Mouse (Mus musculus) retina, adult 2 months (tissue): ENCODE measurements around the gene Arl8b.
A peak's percentile ranks its signal among the peaks of the same experiment; 100 is the strongest.

Experiments used
- DNase-seq: peaks from one replicate; pipeline ENCODE4 v3.0.0-alpha.2; 2012; ENCODE audit warnings: low read depth, low spot score

The Arl8b gene

DNA sequence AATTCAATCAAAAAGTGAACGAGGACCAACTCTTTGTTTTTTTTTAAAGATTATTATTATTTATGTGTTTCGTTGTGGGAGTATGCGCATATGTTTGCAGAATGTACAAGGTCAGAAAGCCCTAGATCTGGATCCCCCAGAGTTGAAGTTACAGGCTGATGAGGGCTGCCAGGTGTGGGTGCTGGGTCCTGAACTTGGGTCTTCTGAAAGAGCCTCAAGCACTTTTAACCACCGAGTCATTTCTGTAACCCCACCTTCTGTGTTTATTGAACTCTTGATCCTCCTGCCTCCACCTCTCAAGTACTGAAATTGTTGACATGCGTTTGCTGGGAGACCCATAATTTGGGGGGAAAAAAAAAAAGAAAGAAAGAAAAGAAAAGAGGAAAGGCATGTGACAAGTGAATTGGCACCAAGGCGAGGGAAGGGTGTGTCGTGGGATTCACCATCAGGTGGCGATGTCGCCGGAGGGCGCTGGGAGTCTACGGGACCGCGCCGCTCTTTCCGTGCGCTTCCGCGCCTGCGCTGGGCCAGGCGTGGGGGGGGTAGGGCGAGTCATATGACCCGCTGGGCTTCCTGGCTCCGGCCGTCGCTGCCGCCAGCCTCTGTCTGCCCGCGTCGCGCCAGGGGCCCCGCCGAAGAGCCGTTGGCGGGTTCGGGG lies at the start of gene Arl8b:
Arl8b (plus strand) TSS at position 574 of the 658 bp plus-strand sequence.
- DNase-seq = peak; percentile 92

DNA sequence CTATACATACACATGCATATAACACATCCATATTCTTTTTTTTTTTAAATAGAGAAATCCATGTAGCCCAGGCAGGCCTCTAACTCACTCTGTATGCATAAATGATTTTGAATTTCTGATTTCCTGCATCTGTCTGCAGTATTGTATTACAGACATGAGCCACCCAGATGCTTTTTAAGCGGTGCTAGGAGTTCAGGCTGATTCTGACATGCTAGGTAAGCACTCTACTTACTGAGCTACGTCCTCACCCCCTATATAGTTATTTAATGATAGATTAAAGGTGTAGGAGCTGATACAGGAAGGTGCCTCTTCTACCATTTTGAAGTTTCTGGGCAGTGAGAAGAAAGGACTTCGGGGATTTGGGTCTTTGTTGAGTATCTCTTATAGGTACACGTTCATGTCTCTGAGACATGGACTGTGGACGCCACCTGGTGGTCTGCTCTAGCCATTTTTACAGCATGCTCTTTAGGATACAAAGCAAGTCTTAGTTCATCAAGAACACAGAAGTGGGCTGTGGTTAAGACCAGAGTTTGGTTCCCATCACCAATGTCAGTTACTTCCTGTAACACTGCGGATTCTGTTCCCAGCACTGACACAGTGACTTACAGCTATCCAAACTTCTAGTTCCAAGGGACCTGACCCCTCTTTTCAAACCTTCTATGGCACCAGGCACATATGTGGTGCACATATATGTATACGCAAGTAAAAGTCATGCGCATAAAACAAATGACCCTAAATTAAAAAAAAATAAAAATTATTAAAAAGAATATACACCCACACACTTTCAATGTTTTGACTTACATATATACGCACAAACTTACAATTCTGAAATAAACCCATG lies 46.8 kb upstream of the Arl8b start:
- DNase-seq = peak; percentile 23

DNA sequence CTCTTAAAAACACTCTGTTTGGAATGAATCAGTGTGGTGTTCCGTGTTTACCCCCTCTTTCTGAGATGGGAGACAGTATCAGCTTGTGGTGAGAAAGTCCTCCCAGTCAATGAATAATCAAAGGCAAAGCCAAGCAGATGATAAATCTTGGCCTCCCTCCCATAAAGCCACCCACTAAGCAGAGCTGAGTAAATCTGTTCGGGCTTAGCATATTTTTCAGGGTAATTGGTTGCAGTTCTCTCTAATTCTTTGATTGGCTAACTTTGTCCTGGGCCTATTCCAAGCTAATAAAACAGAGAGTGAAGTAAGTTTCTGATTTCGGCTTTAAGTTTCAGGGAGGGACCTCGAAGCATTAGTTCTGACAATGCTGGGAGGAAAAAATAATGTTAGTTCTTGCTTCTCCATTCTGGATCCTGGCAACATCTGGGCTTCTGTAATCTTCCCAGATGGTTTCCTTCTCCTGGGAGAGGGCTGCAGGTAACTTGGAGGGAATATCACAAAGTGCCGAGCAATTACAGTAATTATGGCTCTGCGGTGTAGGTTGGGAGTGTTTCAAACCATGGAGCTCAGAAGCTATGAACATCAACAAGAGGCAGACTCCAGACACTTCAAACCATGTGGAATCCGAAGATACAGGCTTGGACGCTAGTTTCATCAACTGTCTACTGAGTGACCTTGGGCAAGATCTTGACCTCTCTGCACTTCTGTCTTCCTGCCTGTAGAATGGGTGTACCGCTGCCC lies 44.3 kb upstream of the Arl8b start:
- no peak for DNase-seq

DNA sequence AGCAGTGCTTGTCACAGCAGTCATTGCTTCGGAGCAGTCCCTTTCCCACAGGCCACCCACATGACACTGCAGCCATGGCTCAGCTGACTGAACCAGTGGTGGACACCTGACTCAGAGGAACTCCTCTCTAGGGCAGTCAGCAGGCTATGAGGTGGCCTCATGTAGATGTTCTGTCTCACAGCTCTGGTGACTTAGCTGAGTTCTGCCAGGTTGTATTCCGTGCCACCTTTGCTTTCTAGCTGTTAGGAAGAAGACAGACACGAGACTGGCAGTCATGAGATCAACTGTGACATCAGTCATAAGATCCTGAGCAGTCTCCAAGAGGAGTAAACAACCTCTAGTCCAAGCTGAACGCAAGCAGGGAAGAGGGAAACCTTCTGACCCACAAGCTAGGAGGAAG lies 42.3 kb upstream of the Arl8b start:
- no peak for DNase-seq

DNA sequence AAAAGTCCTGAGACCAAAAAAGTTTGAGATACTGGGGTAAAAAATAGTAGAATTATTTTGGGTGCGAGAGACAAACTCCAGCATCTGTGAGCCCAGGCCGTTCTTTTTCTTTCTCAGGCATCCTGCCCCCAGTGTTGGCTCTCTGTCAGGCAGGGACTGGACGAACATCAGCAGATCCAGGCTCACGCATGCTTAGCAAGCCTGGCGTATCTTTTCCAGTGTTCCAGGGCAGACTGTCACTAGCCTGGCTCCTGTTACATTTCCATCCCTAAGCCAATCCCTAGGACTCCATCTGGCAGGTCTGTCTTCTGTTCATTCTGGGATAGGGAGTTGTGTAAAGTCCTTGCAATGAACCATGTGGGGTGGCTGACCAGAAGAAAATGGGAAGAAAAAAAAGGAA lies 39.2 kb upstream of the Arl8b start:
- no peak for DNase-seq

DNA sequence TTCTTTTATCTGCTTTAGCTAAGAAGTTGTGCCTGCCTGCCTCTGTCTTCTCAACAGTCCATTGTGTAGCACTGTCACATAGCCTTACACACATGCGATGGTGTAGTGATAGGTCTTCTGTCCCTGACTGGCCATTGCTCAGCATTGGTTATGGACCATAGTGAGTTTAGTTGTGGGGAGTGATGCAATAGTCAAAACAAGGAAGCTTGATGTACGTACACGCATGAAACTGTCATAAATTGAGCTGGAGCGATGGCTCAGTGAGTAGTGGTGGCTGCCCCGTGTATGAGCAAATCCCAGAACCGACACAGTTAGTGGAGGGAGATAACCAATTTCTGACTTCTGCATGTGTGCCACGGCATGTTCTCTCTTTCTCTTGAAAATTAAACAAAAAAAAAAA lies 31.6 kb upstream of the Arl8b start:
- DNase-seq = no peak

DNA sequence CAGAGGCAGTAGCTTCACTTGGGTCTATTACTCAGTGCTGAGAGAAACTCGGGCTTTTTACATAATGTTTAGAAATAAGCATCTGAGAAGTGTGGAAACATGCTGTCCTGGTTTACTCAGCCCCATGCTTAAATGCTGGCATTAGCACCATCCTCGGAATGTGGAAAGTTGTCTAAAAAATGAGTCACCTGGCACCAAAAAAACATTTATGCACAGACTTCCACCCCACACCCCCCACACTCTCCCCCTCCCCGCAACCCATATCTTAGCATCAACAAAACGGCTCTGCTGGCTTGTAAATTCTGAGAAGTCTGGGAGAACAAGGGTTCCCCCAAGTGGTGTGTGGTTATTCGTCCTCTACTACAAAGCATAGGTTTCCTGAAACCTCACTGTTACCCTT lies 30.5 kb upstream of the Arl8b start:
- DNase-seq = no peak

DNA sequence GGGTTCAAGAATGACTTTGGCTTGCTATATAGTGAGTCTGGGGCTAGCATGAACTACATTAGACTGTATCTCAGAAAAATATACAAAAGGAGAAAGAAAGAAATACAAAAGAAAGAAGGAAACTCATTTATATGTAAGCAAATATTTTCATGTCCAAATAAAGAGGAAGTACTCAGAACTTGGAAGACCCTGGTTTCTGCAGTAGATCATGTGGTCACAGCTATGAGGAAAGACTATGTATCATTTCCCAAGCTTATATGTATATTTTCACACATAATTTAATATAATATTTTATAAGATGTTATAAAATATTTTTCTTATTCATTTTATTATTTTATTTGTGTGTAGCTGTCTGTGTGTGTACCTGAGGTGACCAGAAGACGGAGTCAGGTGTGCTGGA lies 29.4 kb upstream of the Arl8b start:
- no peak for DNase-seq

DNA sequence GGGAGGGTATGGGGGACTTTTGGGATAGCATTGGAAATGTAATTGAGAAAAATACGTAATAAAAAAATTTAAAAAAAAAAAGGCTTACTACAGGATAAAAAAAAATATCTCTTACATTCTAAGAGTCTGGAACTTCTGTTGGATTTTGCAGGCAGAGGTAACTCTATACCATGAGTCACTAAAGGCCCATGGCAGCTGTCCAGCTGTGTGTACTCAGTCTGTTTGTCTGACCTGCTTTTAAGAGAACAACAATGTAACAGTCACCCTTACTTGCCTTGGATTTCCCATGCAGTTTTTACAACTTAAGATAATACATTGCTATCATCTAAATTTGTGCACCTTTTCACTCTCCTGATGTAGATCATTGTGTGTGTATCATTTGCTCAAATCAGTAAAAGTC lies 28.5 kb upstream of the Arl8b start:
- DNase-seq = no peak

DNA sequence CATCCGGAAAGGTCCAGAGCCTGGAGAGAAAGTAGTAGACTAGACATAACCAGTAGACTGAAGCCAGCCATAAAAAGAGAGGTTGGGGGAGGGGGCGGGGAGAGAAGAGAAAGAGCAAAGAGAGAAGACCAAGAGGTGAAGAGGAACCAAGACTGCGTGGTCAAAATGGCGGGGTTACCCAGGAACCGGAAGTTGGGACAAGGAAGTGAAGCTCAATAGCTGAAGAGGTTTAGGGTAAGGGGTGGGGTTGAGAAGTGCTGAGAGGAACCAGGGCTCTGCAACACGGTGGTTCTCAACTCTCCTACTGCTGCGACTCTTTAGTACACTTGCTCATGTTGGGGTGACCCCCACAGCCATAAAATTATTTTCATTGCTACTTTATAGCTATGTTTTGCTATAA lies 27.0 kb upstream of the Arl8b start:
- no peak for DNase-seq

DNA sequence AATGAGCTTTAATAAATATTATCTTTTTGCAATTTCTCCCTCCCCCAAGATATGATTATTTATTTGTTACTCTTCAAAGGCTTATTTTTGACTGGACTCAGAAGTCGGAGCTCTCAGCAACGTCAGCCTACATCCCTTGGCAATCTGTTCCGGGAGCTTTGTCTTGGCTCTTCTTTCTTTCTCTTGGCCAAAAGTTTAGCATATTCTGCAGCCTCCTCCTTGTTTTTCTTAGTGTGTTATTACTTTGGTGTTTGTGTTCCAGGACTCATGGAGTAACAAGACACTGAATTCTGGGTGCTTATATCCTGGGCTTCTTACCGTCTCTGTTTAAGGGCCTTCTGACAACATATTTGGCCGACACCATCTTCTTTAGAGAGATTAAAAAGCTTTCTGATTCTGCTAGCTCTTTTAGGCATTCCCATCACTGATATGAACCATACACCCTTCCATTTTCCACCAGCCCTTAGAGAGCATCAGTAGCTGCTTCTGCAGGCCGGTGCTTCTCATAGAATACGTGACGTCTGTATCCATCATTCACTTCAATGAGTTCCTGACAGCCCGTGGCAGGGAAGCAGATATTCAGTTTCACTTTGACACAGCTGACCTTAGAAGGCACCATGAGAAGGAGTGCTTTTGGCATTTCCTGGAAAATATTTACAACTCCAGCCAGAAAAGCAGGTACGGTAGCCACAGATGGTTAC lies 23.8 kb upstream of the Arl8b start:
- no peak for DNase-seq

DNA sequence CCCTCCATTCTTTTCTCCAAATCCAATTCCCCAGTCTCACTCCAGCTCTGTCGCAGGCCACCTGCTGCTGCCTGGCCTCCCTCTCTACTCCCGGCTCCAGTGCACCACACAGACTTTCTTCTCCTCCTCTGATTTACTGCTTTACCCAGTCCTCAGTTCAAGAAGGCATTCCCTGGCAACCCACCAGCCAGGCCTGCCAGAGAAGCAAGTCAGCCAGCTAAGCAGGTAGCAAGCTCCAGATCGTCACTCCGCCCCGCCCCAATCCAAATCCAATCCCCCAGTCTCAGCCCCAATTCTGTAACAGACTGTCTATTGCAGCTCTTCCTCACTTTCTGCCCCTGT lies 23.2 kb upstream of the Arl8b start:
- DNase-seq = no peak

DNA sequence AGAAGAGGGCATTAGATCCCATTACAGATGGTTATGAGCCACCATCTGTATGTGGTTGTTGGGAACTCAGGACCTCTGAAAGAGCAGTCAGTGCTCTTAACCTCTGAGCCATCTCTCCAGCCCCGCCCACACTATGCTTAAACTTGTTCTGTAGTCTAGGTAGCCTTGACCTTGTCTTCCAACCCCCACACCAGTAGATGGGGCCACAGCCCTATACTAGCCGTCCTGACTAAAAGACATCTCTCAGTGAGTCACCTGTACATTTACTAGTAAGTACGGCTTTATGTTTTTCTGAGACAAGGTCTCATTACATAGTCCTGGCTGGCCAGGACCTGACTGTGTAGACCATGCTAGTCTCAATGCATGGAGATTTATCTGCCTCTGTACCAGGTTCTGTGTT lies 12.0 kb upstream of the Arl8b start:
- no peak for DNase-seq

DNA sequence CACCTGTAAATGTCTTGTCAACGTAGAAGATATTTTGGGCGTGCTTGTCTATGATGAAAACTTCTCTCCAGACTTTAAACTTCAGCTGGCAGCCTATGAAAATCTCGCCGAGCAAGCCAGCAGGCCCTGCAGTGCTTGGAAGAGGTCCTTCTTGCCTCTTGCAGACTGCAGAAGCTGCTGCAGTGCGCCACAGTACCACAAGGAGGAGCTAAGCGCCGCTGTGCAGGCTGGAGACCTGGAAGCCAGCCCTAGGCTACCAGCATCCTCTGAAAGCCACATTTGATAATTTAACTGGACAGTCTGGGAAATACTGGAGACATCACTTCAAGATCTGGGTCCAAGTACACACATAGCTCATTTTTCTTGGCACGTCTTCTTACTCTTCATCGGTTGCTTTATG lies 10.0 kb upstream of the Arl8b start:
- no peak for DNase-seq

DNA sequence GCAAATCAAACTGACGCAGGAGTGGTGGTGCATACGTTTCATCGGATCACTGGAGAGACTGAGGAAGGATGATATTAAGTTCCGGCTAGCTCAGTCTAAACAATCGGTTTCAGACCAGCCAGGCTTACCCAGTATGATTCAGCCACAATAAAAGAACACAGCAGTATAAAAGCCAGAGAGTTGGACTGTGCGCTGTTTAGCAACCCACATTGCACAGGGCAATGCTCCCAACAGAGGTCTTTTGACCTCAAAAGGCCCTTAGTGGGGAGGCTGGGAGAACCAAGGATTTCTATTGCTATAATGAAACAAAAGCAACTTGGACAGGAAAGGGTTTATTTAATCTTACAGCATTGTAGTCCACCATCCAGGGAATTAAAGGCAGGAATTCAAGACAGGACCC lies 9.4 kb upstream of the Arl8b start:
- DNase-seq = no peak

DNA sequence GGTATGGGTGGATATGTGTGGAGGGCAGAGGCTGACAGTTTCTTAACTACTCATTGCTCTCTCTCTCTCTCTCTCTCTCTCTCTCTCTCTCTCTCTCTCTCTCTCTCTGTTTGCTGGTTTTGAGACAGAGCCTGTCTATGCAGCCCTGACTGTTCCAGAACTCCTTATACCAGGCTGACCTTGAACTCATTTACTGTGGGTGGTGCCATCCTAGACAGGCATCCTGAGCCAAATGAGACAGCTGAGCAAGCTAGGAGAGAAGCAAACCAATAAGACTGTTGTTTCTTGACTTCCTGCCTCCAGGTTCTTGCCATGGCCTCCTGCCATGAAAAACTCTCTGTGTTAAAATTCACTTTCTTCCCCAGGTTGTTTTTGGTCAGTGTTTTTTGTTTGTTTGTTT lies 6.6 kb upstream of the Arl8b start:
- DNase-seq = no peak

DNA sequence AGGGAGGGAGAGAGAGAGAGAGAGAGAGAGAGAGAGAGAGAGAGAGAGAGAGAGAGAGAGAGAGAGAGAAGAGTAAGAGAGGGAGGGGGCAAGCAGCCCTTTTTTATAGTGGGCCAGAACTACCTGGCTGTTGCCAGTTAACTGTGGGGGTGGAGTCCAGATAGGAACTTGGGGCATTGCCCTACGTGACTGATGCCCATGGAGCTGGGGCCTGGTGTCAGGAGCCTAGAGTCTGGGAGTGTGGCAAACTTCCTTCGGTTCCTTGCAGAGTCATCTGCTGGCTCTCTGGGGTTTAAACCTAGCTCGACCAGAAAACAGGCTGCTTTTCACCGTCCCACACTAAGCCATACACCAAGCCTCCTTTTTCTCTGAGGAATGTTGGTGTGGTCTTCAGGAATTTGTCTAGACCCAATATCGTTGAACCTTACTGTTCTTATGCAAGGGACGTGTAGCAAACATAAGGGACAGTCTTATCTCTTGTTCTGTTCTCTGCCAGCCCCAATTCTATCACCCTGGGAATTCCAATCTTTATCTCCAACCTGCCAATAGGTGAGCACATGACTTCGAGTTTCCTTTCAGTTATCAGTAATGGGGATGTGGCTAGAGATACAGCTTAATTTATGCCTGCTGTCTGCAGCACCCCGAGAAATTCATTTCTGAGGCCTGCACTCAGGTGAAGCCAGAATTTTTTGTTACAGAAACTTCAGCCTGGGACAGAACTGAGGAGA lies 5.2 kb upstream of the Arl8b start:
- no peak for DNase-seq

DNA sequence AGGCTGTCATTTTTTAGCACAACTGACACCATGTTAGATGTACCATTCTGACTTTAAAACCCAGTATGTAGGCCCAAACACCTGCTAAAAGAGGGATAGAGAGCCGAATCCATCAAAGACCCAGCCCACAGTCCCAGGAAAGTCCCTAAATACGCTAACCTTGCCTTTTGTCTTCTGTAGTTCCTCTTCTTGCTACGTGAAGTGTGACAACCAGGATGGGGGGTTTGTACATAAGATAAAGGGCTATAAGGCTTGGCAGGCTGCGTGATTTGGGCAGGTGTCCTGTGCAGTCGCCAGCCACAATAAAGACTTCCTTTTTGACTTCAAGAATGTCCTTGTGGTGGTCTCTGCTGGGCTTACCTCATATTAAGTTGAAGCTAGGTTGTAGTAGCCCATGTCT lies 4.5 kb upstream of the Arl8b start:
- no peak for DNase-seq

DNA sequence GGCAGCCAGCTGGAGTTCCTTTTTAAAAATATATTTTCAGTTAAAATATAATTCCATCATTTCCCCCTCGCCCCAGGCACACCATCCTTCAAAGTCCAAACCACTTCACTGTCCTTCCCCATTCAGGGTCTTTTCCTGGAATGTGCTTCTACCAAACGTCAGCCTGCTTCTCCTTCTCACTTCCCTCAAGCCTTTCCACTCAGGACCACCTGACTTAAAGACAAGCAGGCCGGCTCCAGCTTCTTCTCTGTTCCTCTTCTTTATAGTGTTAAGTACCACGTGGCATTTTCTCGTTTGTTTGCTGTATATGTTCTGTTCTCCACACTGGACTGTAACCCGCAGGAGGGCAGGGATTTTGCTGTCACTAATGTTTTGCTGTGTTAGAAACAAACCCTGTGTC lies 1.0 kb upstream of the Arl8b start:
- DNase-seq = no peak

DNA sequence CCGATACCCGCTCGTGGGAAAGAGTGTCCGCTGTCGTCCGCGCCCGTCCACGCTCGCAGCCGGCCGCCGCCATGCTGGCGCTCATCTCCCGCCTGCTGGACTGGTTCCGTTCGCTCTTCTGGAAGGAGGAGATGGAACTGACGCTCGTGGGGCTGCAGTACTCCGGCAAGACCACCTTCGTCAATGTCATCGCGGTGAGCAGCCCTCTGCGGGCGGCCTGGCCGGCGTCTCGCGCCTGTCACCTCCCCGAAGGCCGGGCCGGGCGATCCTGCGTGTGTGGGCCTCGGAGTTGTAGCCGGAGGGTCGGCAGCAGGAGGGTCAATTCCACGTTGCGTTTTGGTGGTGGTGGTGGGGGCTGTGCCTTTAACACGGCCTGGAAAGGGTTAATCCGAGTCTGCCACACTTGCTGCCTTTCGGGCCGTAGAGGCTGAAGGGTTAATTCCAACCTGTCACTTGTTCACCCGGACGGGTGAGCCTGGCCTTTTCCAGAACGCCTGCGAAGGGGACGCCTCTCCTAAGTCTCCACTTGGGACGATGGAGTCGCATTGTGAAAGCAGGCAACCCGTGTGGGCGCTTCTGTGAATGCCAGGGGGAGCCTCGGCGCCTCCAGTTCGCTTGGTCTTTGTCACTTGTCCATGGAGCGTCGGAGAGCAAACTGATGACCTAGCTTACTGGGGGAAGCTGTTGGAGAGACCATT lies 434 bp downstream of the Arl8b start:
- DNase-seq = no peak

DNA sequence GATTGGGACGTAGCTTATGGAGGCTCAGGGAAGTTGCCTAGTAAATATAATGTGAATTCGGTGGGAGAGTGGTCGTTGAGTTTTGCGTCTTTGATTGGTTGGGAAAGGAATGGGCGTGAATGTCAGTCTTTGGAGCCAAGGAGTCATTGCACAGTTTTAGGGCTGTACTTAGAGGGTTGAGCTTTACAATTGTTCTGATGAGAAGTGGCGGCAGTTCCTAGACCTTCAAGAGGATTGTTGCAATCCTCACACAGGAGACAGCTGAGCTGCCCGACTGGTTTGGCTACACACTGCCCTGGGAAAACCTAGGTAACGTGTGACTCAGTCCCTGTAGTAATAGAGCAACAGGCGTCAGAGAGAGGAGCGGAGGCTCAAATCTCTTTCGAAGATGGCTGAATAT lies 1.2 kb downstream of the Arl8b start:
- DNase-seq = no peak
